Mouse (Mus musculus) liver, embryonic 12.5 days (tissue): Measurements from ENCODE around the gene Mast4. TPM values are rescaled to one million over a fixed set of nuclear protein-coding genes. Genes with fewer than 3 reads are reported as not detected.

Experiments
- ATAC-seq: fragments of 200-750 bp; cut with Nextera tagmentation; 2 replicates; pipeline ENCODE4 v1.8.0; 2017; ENCODE audit warnings: moderate number of reproducible peaks, mild to moderate bottlenecking, moderate library complexity
- H3K27ac ChIP-seq: fragments of 300-500 bp; sonication (generic); 2 replicates; pipeline ENCODE4 v1.5.1; 2016; ENCODE audit warnings: mild to moderate bottlenecking
- H3K27me3 ChIP-seq: fragments of 300-500 bp; sonication (generic); replicated peaks from 2 replicates; pipeline ENCODE4 v1.6.1; 2016; ENCODE audit warnings: mild to moderate bottlenecking, moderate library complexity
- H3K36me3 ChIP-seq: fragments of 300-500 bp; sonication (generic); 2 replicates; pipeline ENCODE4 v1.6.1; 2016; ENCODE audit warnings: mild to moderate bottlenecking, moderate library complexity
- H3K4me1 ChIP-seq: fragments of 300-500 bp; sonication (generic); 2 replicates; pipeline ENCODE4 v1.6.1; 2016
- H3K4me2 ChIP-seq: fragments of 300-500 bp; sonication (generic); 2 replicates; pipeline ENCODE4 v1.6.1; 2016; ENCODE audit warnings: mild to moderate bottlenecking, moderate library complexity
- H3K4me3 ChIP-seq: fragments of 300-500 bp; sonication (generic); 2 replicates; pipeline ENCODE4 v1.5.1; 2016; ENCODE audit warnings: mild to moderate bottlenecking, moderate library complexity
- H3K9ac ChIP-seq: fragments of 300-500 bp; sonication (generic); 2 replicates; pipeline ENCODE4 v1.6.1; 2016; ENCODE audit warnings: mild to moderate bottlenecking, moderate library complexity
- H3K9me3 ChIP-seq: fragments of 300-500 bp; sonication (generic); replicated peaks from 2 replicates; pipeline ENCODE4 v1.6.1; 2016; ENCODE audit warnings: mild to moderate bottlenecking, moderate library complexity
- WGBS: fragments of 180-500 bp; shearing (Covaris S2); methylation state at CpG from one replicate; pipeline ENCODE4 v1.1.7; 2016; ENCODE audit not compliant: insufficient replicate concordance; 5-methylcytosine and 5-hydroxymethylcytosine counted together
- polyA plus RNA-seq: library from polyadenylated mRNA; unstranded; fragments of >200 nt; fragmentation: Nextera tagmentation; extraction: Ambion mirVana; gene quantifications from 2 replicates; pipeline ENCODE4 v1.2.1, GENCODE M21; 2016

Mast4 gene
- polyA plus RNA-seq, 1 experiment from 2014 or later, result 4.7 TPM

DNA sequence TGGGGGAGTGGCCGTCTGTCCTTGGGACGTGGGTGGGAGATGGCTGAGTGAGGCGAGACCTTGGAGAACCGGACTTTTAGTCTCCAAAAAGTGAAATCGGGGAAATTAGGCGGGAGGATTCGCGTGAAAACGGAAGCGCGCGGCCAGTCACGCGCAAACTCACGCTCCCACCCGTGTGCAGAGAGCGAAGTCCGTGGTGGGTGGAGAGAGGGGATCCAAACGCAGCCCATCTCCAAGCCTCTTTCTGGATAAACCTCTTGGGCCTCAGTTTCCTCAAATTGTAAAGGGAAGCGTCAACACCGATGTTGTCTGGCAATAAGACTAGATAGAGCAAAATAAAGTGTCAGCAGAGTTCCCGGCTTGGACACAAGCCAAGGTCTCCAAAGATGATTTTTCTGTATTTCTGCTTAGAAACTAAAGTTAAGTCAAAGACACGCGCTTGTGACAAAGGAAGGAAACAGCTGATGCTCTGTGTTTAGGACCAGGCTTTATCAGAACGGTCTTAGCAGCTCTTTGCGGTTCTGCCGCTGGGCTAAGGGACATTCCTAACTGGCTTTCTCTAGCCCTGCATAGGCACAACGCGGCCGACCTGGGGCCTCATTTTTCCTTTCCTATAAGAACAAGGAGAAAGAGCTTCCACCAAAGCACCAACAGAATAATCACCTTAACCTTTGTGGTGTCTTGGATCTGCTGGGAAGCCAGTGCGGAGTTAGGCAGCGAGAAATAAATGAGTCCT, 594 bp upstream of the Mast4 start:
- no peak for ATAC-seq

DNA sequence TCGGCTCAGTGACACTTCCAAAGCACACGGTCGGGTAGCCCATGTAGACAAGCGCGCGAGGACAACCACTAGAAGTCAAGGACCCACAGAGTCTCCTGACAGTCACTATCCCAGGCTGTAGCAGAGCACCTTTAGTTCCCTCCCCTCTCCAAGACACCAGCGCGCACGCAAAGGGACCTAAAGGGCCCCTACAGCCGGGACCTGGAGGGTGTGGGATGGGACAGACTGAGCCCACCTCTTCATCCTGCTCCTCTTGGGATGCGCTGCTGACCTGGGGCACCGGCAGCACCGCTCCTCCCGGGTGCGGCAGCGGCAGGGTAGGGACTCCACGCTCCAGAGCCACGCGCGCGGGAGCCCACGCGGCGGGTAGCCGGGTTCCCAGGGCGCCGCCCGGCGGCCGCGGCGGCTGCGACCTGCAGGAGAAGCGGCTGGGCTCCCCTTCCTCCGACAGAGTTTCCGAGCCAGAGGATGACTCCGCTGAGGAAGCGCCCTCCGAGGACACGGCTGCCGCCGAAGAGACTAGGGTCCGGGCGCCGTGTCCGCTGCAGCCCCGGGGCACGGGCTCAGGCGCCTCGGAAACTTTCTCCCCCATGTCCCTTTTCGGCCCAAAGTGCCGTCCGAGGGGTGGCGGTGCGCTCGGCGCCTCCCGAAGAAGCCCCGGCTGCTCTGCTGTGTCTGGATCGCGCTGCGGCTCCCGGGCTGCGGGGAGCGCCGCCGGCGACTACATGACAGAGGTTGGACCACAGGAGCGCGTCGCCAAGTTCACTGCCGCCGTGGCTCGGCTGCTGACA, 501 bp downstream of the Mast4 start:
- no peak for ATAC-seq
- WGBS, result under 1% methylated on average over 72 of the region's 74 CpGs
- no peak overlapping the region for H3K27ac ChIP-seq
- H3K36me3 ChIP-seq, result no peaks in the 10 kb centered on the region
- peak overlapping the region; percentile 58 for H3K4me3 ChIP-seq
- H3K4me1 ChIP-seq, result peaks cover 4% of the 10 kb centered on the region; the same call in 1 of the 2 replicates
- H3K27me3 ChIP-seq, result peaks cover 66% of the 10 kb centered on the region
- H3K9ac ChIP-seq, result peak overlapping the region; percentile 27; the same call in 1 of the 2 replicates
- no peaks in the 10 kb centered on the region for H3K9me3 ChIP-seq
- H3K4me2 ChIP-seq, result peak overlapping the region; percentile 79

More for the DNA sequence above, 594 bp upstream of the Mast4 start:
- Histone ChIP-seq H3K4me3 (peak overlapping the region; percentile 58), H3K4me1 (peaks cover 4% of the 10 kb centered on the region; the same call in 1 of the 2 replicates), H3K9me3 (no peaks in the 10 kb centered on the region), H3K27ac (no peak overlapping the region), H3K27me3 (peaks cover 63% of the 10 kb centered on the region), H3K9ac (0 out of 2 replicates have a peak overlapping the region, but pooled peaks have one; percentile 31), H3K36me3 (no peaks in the 10 kb centered on the region), H3K4me2 (peak overlapping the region; percentile 79)
- 1% methylated on average over 32 of the region's 32 CpGs for WGBS

DNA sequence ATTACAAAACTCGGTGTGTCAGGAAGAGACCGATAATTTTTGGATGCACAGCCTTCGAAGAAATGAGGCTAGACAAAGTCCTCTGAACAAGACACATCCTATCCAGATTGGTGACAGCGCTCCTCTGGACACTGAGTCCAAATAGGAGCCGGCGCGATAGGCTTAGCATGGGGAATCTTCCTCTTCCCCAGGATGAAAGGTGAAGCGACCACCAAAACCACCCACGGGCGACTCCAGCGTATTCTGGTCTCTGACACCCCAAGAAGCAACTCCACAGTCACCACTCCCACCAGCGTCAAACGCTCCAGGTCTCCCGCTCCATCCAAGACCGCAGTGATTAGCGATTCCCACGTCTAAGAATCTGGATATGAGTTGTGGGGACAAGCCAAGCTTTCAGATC, 1.1 kb downstream of the Mast4 start:
- H3K27me3 ChIP-seq, result peaks cover 68% of the 10 kb centered on the region

DNA sequence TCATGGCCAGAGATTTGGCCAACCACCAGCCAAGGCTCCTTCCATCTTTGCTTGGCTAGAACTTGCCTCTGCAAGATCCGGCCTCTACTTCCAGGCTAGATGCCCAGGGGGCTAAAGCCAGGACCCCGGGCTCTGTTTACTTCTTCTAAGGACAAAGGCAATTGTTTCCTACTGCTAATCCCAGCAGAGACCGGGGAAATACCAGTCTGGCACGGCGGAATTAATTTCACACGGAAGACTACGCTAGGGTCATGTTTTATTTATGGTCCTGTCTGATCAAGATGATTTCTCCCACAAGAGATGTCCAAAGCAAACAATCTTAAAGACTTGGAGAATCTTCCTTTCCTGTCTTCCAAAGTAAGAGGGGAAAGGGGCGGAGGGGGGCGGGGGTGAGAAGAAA, 1.6 kb downstream of the Mast4 start:
- Histone ChIP-seq H3K4me2 (no peak overlapping the region), H3K4me1 (peaks cover 4% of the 10 kb centered on the region; the same call in 1 of the 2 replicates), H3K27ac (no peak overlapping the region), H3K27me3 (peaks cover 68% of the 10 kb centered on the region), H3K9ac (no peak overlapping the region), H3K36me3 (no peaks in the 10 kb centered on the region), H3K9me3 (no peaks in the 10 kb centered on the region), H3K4me3 (no peak overlapping the region)
- ATAC-seq, result no peak
- WGBS, result 14% methylated on average over 9 of the region's 9 CpGs

More for the DNA sequence above, 1.1 kb downstream of the Mast4 start:
- Histone ChIP-seq H3K4me1 (peaks cover 4% of the 10 kb centered on the region; the same call in 1 of the 2 replicates), H3K9me3 (no peaks in the 10 kb centered on the region), H3K27ac (no peak overlapping the region), H3K36me3 (no peaks in the 10 kb centered on the region), H3K9ac (no peak overlapping the region), H3K4me3 (no peak overlapping the region), H3K4me2 (peak overlapping the region; percentile 79)
- WGBS, result 2% methylated on average over 17 of the region's 17 CpGs
- no peak for ATAC-seq

DNA sequence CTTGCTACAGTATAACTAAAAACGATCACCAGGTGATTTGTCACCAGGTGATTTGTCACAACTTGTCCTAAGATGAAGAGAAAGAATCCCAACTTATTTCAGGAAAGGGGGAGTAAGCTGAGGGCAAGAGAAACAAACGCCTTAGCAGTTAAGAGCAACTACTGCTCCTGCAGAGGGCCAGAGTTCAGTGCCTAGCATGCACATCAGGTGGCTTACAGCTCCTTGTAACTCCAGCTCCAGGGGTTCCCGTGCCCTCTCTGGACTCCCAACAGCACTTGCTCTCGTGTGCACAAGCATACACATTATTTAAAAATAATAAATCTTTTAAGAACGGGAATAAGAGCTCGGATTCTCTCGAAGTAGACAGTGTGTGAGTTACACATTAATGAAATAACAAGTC, 3.2 kb downstream of the Mast4 start:
- no peaks in the 10 kb centered on the region for H3K9me3 ChIP-seq
- peaks cover 4% of the 10 kb centered on the region; the same call in 1 of the 2 replicates for H3K4me1 ChIP-seq
- no peak overlapping the region for H3K27ac ChIP-seq
- no peak overlapping the region for H3K9ac ChIP-seq
- no peak for ATAC-seq
- H3K4me3 ChIP-seq, result no peak overlapping the region
- WGBS, result 50% methylated on average over 7 of the region's 7 CpGs
- no peak overlapping the region for H3K4me2 ChIP-seq
- peaks cover 61% of the 10 kb centered on the region for H3K27me3 ChIP-seq
- H3K36me3 ChIP-seq, result no peaks in the 10 kb centered on the region

DNA sequence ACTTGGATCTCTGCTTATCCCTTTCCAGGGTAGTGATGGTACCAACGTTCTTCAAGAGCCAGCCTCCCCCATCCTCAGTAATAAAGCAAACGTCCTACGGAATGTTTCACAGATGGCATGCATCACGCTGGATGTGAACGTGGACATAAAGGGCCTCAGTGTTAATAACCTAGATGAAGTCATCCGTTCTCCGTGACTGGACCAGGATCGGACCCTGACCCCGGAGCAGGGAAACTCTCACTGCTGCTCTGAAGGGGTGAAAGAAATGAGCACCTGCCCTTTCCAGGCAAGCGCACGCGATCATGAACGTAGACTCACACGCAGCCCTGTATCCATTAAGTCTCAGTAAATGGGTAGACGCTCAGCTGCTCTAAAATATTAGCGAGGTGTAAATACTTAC, 6.0 kb downstream of the Mast4 start:
- Histone ChIP-seq H3K9ac (no peak overlapping the region), H3K36me3 (no peaks in the 10 kb centered on the region), H3K27me3 (peaks cover 33% of the 10 kb centered on the region), H3K4me2 (no peak overlapping the region), H3K27ac (no peak overlapping the region), H3K9me3 (no peaks in the 10 kb centered on the region), H3K4me1 (no peaks in the 10 kb centered on the region), H3K4me3 (no peak overlapping the region)
- 81% methylated on average over 16 of the region's 16 CpGs for WGBS
- no peak for ATAC-seq

DNA sequence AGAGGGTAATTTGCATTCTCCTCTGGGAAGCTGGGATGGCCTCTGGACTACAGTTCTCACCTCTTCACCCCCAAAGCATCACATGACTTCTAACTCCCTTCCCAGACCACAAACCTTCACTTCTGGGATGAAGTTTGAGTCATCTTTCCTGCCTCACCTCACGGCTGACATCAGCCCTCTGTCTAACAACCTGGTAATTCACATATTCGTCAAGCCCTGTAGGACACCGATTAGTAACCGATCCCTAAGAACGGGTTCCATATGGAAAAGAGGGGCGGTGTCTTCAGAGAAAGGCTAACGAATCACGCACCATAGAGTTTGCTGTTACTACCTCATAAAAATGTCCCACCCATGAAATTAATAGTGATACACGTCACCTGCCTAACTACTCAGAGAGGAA, 6.5 kb downstream of the Mast4 start:
- no peak overlapping the region for H3K4me2 ChIP-seq

DNA sequence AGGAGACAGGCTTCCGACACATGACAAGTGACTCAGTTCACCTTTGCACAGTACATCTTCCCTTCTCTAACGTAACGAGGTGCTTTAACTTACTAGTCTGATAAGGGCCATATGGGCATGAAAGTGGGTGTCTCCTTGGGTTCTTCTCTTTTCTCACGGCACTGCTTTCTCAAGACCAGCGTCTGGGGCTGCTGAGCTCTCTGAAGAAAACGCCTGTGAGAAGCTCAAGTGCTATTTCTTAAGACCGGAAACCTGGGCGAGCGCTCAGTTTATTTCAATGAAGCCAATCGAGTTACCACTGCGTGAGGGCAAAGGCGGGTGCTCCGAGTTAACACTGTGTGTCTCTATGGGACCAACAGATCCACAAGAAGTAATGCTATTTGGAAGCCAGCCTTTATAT, 8.1 kb downstream of the Mast4 start:
- H3K4me2 ChIP-seq, result no peak overlapping the region
- peaks cover 12% of the 10 kb centered on the region for H3K27me3 ChIP-seq
- no peak for ATAC-seq
- H3K9me3 ChIP-seq, result no peaks in the 10 kb centered on the region
- no peak overlapping the region for H3K27ac ChIP-seq
- H3K36me3 ChIP-seq, result no peaks in the 10 kb centered on the region
- H3K4me1 ChIP-seq, result no peaks in the 10 kb centered on the region
- H3K4me3 ChIP-seq, result no peak overlapping the region
- 60% methylated on average over 13 of the region's 13 CpGs for WGBS
- H3K9ac ChIP-seq, result no peak overlapping the region

More for the DNA sequence above, 6.5 kb downstream of the Mast4 start:
- no peak for ATAC-seq
- H3K27me3 ChIP-seq, result peaks cover 29% of the 10 kb centered on the region
- H3K9me3 ChIP-seq, result no peaks in the 10 kb centered on the region
- no peaks in the 10 kb centered on the region for H3K36me3 ChIP-seq
- H3K9ac ChIP-seq, result no peak overlapping the region
- H3K4me1 ChIP-seq, result no peaks in the 10 kb centered on the region
- 64% methylated on average over 9 of the region's 9 CpGs for whole genome bisulfite sequencing
- no peak overlapping the region for H3K4me3 ChIP-seq
- H3K27ac ChIP-seq, result no peak overlapping the region

DNA sequence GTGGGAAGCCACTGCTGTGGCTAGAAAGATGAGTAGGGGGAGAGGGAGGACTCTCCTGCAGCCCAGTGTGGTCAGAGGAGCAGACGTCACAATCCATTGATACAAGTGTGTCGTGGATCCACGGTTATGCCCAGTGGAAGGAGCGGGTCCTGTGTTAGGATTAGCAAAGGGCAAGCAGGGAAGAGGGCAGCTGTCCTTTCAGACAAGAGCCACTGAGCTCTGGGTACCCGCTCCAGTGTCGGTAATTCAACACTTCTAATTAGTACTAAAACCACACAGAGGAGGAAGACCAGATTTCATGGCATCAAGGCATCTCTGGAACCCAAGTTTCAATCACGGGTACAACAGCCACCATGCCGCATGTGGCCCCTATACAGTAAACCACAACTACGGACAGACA, 14.4 kb downstream of the Mast4 start:
- no peak overlapping the region for H3K4me3 ChIP-seq
- no peak for ATAC-seq
- no peaks in the 10 kb centered on the region for H3K27me3 ChIP-seq
- 66% methylated on average over 9 of the region's 9 CpGs for WGBS
- H3K36me3 ChIP-seq, result no peaks in the 10 kb centered on the region
- no peak overlapping the region for H3K27ac ChIP-seq
- H3K9me3 ChIP-seq, result no peaks in the 10 kb centered on the region
- H3K4me1 ChIP-seq, result no peaks in the 10 kb centered on the region
- no peak overlapping the region for H3K9ac ChIP-seq
- no peak overlapping the region for H3K4me2 ChIP-seq

DNA sequence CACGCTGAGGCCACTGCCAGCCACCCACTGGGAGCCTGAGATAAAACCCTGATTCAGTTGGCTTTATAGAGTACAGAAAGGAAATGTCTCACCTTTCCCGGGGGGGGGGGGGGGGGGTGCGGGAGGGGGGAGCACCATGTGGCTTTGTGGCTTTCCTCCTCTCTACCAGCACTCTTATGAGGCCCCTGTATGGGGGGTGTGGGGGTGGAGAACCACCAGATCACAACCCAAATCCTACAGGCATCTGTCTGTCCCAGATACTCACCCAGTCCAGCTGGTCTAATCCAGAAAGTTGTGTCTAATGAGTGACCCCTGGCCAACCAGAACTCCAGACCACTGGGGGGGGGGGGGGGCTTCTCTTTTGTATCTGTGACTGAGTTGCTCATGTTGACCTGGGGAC, 15.0 kb downstream of the Mast4 start:
- no peak overlapping the region for H3K27ac ChIP-seq
- H3K27me3 ChIP-seq, result no peaks in the 10 kb centered on the region
- no peak for ATAC-seq
- no peak overlapping the region for H3K9ac ChIP-seq
- no peak overlapping the region for H3K4me3 ChIP-seq
- no peaks in the 10 kb centered on the region for H3K36me3 ChIP-seq
- H3K4me2 ChIP-seq, result no peak overlapping the region
- WGBS, result 6% methylated on average over 1 of the region's 3 CpGs
- H3K9me3 ChIP-seq, result no peaks in the 10 kb centered on the region
- no peaks in the 10 kb centered on the region for H3K4me1 ChIP-seq

DNA sequence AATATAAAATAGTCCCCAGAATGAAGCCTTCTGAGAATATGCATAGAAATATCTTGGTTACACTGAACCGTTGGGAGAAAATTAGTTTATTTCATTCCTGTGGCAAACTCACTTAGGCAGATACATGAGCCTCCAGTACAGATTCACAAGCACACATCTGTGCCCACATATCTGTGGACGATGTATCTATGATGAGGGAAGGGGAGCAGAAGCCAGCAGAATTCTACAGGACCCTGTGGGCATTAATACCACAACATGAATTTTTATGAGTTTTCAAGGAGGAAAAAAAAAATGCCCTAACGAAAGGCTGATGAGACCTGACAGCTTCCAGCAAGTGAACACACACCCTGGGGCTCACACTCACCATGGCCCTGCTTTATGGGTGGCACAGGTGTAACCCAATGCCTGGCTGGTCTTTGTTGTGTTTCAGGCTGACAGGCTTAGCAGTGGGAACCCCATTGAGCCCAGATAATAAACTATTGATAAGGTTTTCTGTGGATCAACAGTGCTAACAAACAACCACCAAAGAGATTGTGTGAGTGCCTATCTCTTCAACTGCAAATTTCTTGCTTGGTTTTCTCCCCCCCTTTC, 17.4 kb downstream of the Mast4 start:
- Histone ChIP-seq H3K9me3 (no peaks in the 10 kb centered on the region), H3K9ac (no peak overlapping the region), H3K36me3 (no peaks in the 10 kb centered on the region), H3K4me1 (no peaks in the 10 kb centered on the region), H3K27ac (no peak overlapping the region), H3K27me3 (no peaks in the 10 kb centered on the region), H3K4me3 (no peak overlapping the region), H3K4me2 (no peak overlapping the region)
- WGBS, result 63% methylated on average over 3 of the region's 3 CpGs
- ATAC-seq, result no peak
